Mouse (Mus musculus) left cerebral cortex, postnatal 25 days (tissue): Measurements from ENCODE around the gene Magi1. TPM values are rescaled to one million over a fixed set of nuclear protein-coding genes. Genes with fewer than 3 reads are reported as not detected.
"Not testable (repeated sequence)": the region's sequence is repeated elsewhere in the genome, so short reads cannot be mapped to it uniquely, and the experiment has no call there.

ENCODE experiments used
- DNase-seq, 2 experiments: peaks; one replicate each; pipeline ENCODE4 v3.0.0; 2022; ENCODE audit warnings: low spot score in 2 of 2, mixed read lengths in 1 of 2
- intact Hi-C: fragments of 180-260 bp; cut with DNase I; formaldehyde crosslinking; loops from one replicate; pipeline ENCODE4 v1.15.1; 2025
- total RNA-seq, 2 experiments: library from RNA; stranded (reverse); gene quantifications; 2 replicates each; pipeline ENCODE4 v1.2.3; 2021

The Magi1 gene
- total RNA-seq, 2 experiments from 2014 or later, result 86.5 to 88.3 TPM

DNA sequence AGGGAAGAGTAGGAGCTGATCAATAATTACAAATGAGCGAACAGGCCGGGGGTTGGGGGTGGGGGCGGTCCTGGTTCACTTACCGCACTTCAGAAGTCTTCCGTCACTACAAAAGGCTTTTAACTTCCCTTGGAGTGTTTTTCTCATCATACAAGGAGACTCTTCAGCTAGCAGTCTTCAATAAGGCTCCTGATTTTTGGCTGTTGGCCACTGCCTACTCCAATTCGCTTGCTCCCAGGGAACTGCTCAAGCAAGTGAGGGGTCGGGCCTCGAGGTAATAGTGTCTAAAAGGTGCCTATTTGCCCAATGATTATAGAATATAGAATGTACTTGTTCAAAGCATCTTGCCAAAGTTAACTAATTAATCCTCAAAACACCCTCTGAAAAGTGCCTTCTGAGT lies 624.2 kb downstream of the Magi1 start:
- intact Hi-C loops, result loop anchor here (5.0 kb wide), 1 partner anchor 58 kb away; no protein-coding TSS in a partner anchor
- DNase-seq, result no peak

DNA sequence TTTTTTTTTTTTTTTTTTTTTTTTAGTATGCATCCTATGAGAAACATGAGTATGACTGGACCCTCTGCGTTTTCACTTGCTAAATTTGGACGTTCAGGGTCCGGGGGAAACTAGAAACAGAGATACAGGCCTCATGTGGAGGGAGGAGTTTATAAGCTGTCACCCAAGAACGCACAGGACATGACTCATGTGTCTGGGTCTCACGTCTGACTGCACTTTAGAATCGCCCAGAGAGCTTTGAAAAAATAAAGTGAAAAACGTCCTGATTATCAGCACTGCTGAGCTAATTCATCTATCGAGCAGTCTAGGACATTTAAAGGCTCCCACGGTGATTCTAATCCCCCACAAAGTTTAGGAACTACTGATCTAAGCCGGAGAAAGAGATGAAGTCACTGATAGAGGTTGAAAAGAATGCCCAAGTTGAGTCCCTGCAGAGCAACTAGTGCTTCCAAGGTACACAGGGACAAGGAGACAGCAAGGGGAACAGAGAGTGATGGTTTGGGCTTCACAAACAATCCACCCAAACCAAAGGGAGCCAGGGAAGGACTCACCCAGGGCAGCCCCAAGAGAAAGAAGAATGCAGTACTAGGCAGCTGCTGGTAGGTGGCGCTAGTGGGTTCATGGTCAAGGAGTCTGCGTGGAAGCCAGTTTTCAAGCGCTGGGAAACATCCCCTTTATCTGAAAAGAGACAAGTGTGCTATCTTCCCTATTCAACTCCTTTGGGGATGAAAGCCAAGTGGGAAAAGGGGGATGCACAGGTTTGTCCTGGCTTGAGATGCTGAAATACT lies 626.3 kb downstream of the Magi1 start:
- peak; percentile 20 to 45 for DNase-seq
- intact Hi-C loops, result loop anchor here (5.0 kb wide), 1 partner anchor 60 kb away; no protein-coding TSS in a partner anchor

DNA sequence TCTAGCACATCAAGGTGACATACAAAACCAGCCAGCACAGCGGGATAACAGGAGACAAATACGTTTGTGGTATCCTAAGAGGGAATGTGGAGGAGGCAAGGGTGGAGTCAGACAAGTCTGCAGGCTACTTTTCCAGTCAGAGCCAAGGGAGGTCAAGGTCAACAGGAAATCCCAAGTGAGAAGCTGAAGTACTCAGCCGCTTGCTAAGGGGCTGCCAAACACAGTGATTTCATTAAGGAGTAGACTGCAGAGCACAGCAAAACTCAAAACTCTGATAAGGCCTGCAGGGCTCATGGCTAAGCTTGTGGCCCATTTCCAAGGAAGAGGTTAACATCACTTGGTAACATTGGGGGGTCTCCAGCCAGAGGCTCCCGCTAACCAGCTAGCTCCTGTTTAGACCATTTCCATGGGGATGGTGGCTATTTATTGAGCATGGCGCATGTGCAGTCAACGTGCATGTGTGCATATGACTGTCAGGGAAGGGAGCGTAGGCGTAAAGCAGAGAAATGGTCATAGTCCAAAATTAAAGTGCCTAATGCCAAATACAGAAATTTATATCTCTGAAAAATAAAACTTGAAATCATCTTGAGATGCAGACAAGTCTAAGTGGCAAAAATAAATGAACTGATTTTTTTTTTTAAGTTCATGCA lies 635.0 kb downstream of the Magi1 start:
- intact Hi-C loops, result no loop called here
- DNase-seq, result peak; percentile 25 to 51

DNA sequence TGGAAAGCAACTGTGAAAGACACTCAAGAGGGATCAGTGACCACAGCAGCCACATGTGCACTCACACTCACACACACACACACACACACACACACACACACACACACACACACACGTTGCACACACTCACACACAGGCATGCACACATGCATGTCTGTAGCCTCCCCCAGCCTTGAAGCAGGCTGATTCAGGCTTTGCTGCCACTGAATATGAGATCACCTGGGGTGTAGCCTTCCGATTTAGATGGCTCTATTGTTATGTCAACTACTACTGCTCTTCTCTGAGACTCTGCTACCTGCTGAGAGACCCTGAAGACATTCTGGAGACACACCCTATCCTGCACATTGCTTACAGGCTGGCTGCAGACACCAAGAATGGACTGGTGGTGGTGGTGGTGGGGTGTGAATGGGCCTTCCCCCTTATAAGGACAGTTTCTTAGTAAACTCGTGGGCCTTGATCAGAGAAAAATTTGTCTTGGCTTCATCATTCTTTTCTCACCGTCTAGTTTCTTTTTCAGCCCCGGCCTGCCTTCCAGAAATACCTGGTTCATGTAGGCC lies 653.9 kb downstream of the Magi1 start:
- intact Hi-C loops, DNase-seq: not testable (repeated sequence)

DNA sequence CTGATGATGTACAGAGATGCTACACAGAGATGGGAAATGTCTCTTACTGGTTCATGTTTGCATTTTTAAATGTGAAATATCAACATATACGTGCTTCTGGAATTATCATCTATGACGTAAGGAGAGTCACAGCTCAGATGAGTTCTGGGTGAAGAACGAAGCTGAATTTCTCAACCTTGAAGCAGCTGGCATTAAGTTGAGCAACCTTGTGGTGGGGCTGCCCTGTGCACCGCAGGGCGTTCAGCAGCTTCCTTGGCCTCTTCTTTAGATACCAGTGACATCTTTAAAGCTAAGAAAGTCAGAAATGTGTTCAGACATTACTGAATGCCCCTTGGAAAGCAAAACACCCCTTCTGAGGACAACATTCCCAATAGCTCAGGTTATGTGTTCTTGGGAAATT lies 656.5 kb downstream of the Magi1 start:
- intact Hi-C loops, result no loop called here
- no peak for DNase-seq

Other genes with a start within 250 kb of the Magi1 start
- gene Slc25a26, start 216.4 kb upstream of the Magi1 start, total RNA-seq, result 10 to 100 TPM; 14.4 to 17.2 TPM